In the genomic region with DNA sequence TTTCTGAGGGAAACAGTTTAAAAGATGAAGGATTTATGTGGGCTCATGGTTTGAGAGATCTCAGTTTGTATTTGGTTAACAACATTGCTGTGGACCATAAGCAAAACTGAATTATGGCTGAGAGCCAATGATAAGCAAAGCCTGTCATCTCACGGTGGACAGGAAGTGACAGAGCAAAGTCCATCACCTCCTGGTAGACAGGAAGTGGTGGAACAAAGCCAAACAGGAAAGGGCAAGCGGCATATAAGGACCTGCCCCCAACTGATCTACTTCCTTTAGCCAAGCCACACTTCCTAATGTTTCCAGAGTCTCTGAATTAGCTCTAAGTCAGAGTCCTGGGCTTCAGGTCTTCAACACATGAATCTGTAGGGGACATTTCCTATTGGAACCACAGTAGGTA, we compare ENCODE assay signal across 11 mouse cellular contexts. TPM values are rescaled to one million over a fixed set of nuclear protein-coding genes. Genes with fewer than 3 reads are reported as not detected.
DNase-seq lines count a peak whose midpoint lies in the region; ATAC-seq lines count a peak whose summit lies in the region.
"Had no signal": no experiment of that assay in that cellular context is flagged by ENCODE, and none has a peak within 500 bp of the region (broad histone marks: within the 10 kb centered on the region; RNA-seq: fewer than 3 reads in every experiment).

No protein-coding gene starts in this region.

- no peak overlapping the region for H3K4me2 ChIP-seq in intestine, embryonic 16.5 days (ENCODE audit: low read depth, low read length)
- no peak overlapping the region for H3K4me2 ChIP-seq in liver, embryonic 13.5 days
- no peak overlapping the region for H3K4me2 ChIP-seq in stomach, embryonic 15.5 days
- H3K4me2 ChIP-seq: neural tube, embryonic 15.5 days had no signal

- H3K27ac ChIP-seq in intestine, embryonic 16.5 days (ENCODE audit: low read length): peak overlapping the region; percentile 53
- H3K27ac ChIP-seq in liver, embryonic 13.5 days: peak overlapping the region; percentile 61
- 0 out of 2 replicates have a peak overlapping the region, but pooled peaks have one; percentile 37 for H3K27ac ChIP-seq in stomach, embryonic 15.5 days
- H3K27ac ChIP-seq: neural tube, embryonic 15.5 days had no signal

- H3K4me1 ChIP-seq in intestine, embryonic 16.5 days (ENCODE audit: control insufficient read depth, insufficient read depth, low read length): peaks cover 24% of the 10 kb centered on the region
- peaks cover 39% of the 10 kb centered on the region for H3K4me1 ChIP-seq in liver, embryonic 13.5 days (replicated peaks)
- peaks cover 8% of the 10 kb centered on the region for H3K4me1 ChIP-seq in stomach, embryonic 15.5 days
- H3K4me1 ChIP-seq: neural tube, embryonic 15.5 days had no signal

- intact Hi-C loops in left cerebral cortex, postnatal 14 days (cut with DNase I): no loop called here

- peaks cover 7% of the 10 kb centered on the region; the same call in 1 of the 2 replicates for H3K36me3 ChIP-seq in intestine, embryonic 16.5 days (ENCODE audit: control insufficient read depth, insufficient read depth, low read length)
- peaks cover 7% of the 10 kb centered on the region for H3K36me3 ChIP-seq in liver, embryonic 13.5 days
- no peaks in the 10 kb centered on the region for H3K36me3 ChIP-seq in stomach, embryonic 15.5 days
- H3K36me3 ChIP-seq: neural tube, embryonic 15.5 days had no signal

- 41% methylated on average over 2 of the region's 2 CpGs for WGBS in intestine, embryonic 16.5 days
- 3% methylated on average over 2 of the region's 2 CpGs for WGBS in liver, embryonic 13.5 days (ENCODE audit: insufficient replicate concordance)
- 49% methylated on average over 2 of the region's 2 CpGs for WGBS in stomach, embryonic 15.5 days

- no peaks in the 10 kb centered on the region for H3K27me3 ChIP-seq in intestine, embryonic 16.5 days (replicated peaks; ENCODE audit: control insufficient read depth, insufficient read depth, low read length)
- no peaks in the 10 kb centered on the region for H3K27me3 ChIP-seq in liver, embryonic 13.5 days
- no peaks in the 10 kb centered on the region for H3K27me3 ChIP-seq in stomach, embryonic 15.5 days (replicated peaks)
- H3K27me3 ChIP-seq: CH12.LX; neural tube, embryonic 15.5 days had no signal

- DNase-seq in kidney, adult 11 months: peak; percentile 46
- no peak for DNase-seq in kidney, postnatal 4 days
- DNase-seq in liver, embryonic 13.5 days: no peak
- DNase-seq in urinary bladder, adult 18-20 months (ENCODE audit: low spot score in 2 of 2): no peak
- no peak for DNase-seq in left cerebral cortex, postnatal 14 days (ENCODE audit: low spot score in 2 of 2)
- DNase-seq in right cerebral cortex, adult 18-20 months: no peak

- H3K4me3 ChIP-seq in intestine, embryonic 16.5 days (ENCODE audit: low read length): no peak overlapping the region
- no peak overlapping the region for H3K4me3 ChIP-seq in liver, embryonic 13.5 days (replicated peaks)
- H3K4me3 ChIP-seq in stomach, embryonic 15.5 days (replicated peaks): no peak overlapping the region
- H3K4me3 ChIP-seq: erythroblast, embryonic 14.5 days; neural tube, embryonic 15.5 days had no signal

- ATAC-seq in intestine, embryonic 16.5 days: peak; percentile 73
- peak; percentile 65 for ATAC-seq in liver, embryonic 13.5 days (ENCODE audit: low read depth)
- ATAC-seq in stomach, embryonic 15.5 days (ENCODE audit: insufficient read depth, low FRiP score, low read depth): no peak

- H3K9ac ChIP-seq in intestine, embryonic 16.5 days (ENCODE audit: low read depth, low read length): no peak overlapping the region
- H3K9ac ChIP-seq in liver, embryonic 13.5 days: no peak overlapping the region
- H3K9ac ChIP-seq in stomach, embryonic 15.5 days: no peak overlapping the region
- H3K9ac ChIP-seq: neural tube, embryonic 15.5 days had no signal

- no peaks in the 10 kb centered on the region for H3K9me3 ChIP-seq in intestine, embryonic 16.5 days (ENCODE audit: control insufficient read depth, low read length)
- no peaks in the 10 kb centered on the region for H3K9me3 ChIP-seq in liver, embryonic 13.5 days (replicated peaks)
- H3K9me3 ChIP-seq in stomach, embryonic 15.5 days: no peaks in the 10 kb centered on the region
- H3K9me3 ChIP-seq: neural tube, embryonic 15.5 days had no signal

RNA-seq across cellular contexts. Expression of a gene that starts 37.1 kb away (rescaled TPM):
- 10.1 and 10.3 TPM in 2 replicates for polyA plus RNA-seq in intestine, embryonic 16.5 days (2015; fragmentation: Nextera tagmentation; extraction: Ambion mirVana)
- polyA plus RNA-seq in liver, embryonic 13.5 days (2015; fragmentation: Nextera tagmentation; extraction: Ambion mirVana): 5.7 and 5.9 TPM in 2 replicates
- 10.5 TPM in 2 replicates for polyA plus RNA-seq in stomach, embryonic 15.5 days (2015; fragmentation: Nextera tagmentation; extraction: Ambion mirVana)
- 1 to 10 TPM; 3.2 to 4.5 TPM for total RNA-seq in left cerebral cortex, postnatal 14 days (2021)
